Mouse (Mus musculus) hindbrain, embryonic 10.5 days (tissue): ENCODE results near the gene Plagl1. TPM values are rescaled to one million over a fixed set of nuclear protein-coding genes. Genes with fewer than 3 reads are reported as not detected.

Experiments used
- DNase-seq: peaks from one replicate; pipeline ENCODE4 v3.0.0-alpha.2; 2017; ENCODE audit warnings: low spot score
- H3K27ac ChIP-seq: fragments of 300-500 bp; sonication (generic); 2 replicates; pipeline ENCODE4 v1.5.1; 2016; ENCODE audit warnings: mild to moderate bottlenecking, moderate library complexity
- H3K27me3 ChIP-seq: fragments of 300-500 bp; sonication (generic); 2 replicates; pipeline ENCODE4 v1.6.1; 2016; ENCODE audit warnings: mild to moderate bottlenecking; ENCODE audit not compliant: poor library complexity, insufficient read depth, severe bottlenecking
- H3K36me3 ChIP-seq: fragments of 300-500 bp; sonication (generic); 2 replicates; pipeline ENCODE4 v1.6.1; 2016; ENCODE audit warnings: mild to moderate bottlenecking, moderate library complexity
- H3K4me1 ChIP-seq: fragments of 300-500 bp; sonication (generic); replicated peaks from 2 replicates; pipeline ENCODE4 v1.6.1; 2016; ENCODE audit warnings: mild to moderate bottlenecking
- H3K4me3 ChIP-seq: fragments of 300-500 bp; sonication (generic); 2 replicates; pipeline ENCODE4 v1.5.1; 2016; ENCODE audit warnings: mild to moderate bottlenecking, moderate library complexity
- H3K9me3 ChIP-seq: fragments of 300-500 bp; sonication (generic); 2 replicates; pipeline ENCODE4 v1.6.1; 2016; ENCODE audit warnings: mild to moderate bottlenecking, moderate library complexity
- WGBS: fragments of 180-500 bp; shearing (Covaris S2); methylation state at CpG from one replicate; pipeline ENCODE4 v1.1.7; 2016; 5-methylcytosine and 5-hydroxymethylcytosine counted together
- polyA plus RNA-seq: library from polyadenylated mRNA; unstranded; fragments of >200 nt; fragmentation: Nextera tagmentation; extraction: Ambion mirVana; gene quantifications from 2 replicates; pipeline ENCODE4 v1.2.1, GENCODE M21; 2016

The Plagl1 gene
- polyA plus RNA-seq, 1 experiment from 2014 or later = 59.4 TPM

DNA sequence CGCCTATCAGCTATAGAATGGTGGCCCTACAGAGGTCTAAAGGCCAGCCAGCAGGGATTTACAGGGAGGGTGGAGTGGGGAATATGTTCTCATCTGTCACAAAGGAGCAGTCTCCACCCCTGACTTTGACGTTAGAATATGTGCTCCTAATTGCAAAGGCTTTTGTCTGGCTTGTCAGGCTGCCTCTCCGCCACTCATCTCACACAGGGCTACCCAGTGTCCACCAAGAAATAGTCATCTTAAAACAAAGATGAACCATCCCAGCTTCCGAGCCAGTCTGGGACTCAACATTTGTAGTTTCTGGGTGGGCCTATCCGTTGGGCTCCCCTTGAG lies 58.4 kb downstream of the Plagl1 start:
- Histone ChIP-seq H3K27ac (peak overlapping the region; percentile 84), H3K27me3 (no peaks in the 10 kb centered on the region), H3K9me3 (no peaks in the 10 kb centered on the region), H3K4me3 (no peak overlapping the region; the same call in 1 of the 2 replicates), H3K4me1 (peaks cover 77% of the 10 kb centered on the region), H3K36me3 (peaks cover 5% of the 10 kb centered on the region; the same call in 1 of the 2 replicates)
- DNase-seq = peak; percentile 55
- WGBS = 31% methylated on average over 5 of the region's 5 CpGs

DNA sequence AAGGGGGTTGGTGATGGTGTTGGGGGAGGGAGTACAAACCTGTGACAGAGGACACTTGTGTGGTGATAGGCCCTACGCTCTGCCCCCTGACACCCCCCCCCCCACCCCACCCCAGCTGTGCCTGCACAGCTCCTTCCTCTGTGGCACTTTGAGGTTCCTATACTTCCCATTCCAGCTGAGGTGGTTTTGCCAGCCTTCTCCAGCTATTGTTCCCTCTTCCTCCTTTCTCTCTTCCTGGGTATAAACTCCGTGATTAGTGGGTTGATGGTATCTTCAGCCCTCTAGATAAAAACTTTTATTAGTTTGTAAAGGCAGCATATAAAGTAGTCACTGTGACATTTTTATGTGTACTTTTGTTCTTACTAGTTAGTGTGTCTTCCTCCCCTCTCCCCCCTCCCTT lies 59.0 kb downstream of the Plagl1 start:
- Histone ChIP-seq H3K9me3 (no peaks in the 10 kb centered on the region), H3K4me1 (peaks cover 71% of the 10 kb centered on the region), H3K36me3 (peaks cover 5% of the 10 kb centered on the region; the same call in 1 of the 2 replicates), H3K27ac (peak overlapping the region; percentile 84), H3K27me3 (no peaks in the 10 kb centered on the region), H3K4me3 (no peak overlapping the region; the same call in 1 of the 2 replicates)
- no peak for DNase-seq
- WGBS = 44% methylated on average over 2 of the region's 2 CpGs

- Histone ChIP-seq H3K36me3 (peaks cover 52% of the 10 kb centered on the region), H3K27me3 (no peaks in the 10 kb centered on the region), H3K4me3 (no peak overlapping the region), H3K27ac (no peak overlapping the region), H3K4me1 (peaks cover 16% of the 10 kb centered on the region), H3K9me3 (peaks cover 7% of the 10 kb centered on the region)
- no peak for DNase-seq
- 53% methylated on average over 3 of the region's 3 CpGs for WGBS
Measured at GRCm38 (mm10) chr10:13125811-13126210, 65.5 kb downstream of the Plagl1 start.

DNA sequence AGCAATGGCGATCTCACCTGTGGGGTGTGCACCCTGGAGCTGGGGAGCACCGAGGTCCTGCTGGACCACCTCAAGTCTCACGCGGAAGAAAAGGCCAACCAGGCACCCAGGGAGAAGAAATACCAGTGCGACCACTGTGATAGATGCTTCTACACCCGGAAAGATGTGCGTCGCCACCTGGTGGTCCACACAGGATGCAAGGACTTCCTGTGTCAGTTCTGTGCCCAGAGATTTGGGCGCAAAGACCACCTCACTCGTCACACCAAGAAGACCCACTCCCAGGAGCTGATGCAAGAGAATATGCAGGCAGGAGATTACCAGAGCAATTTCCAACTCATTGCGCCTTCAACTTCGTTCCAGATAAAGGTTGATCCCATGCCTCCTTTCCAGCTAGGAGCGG lies 67.0 kb downstream of the Plagl1 start:
- peaks cover 7% of the 10 kb centered on the region for H3K9me3 ChIP-seq
- 79% methylated on average over 13 of the region's 13 CpGs for whole genome bisulfite sequencing
- DNase-seq = no peak
- no peak overlapping the region for H3K4me3 ChIP-seq
- peaks cover 47% of the 10 kb centered on the region for H3K36me3 ChIP-seq
- peaks cover 10% of the 10 kb centered on the region for H3K4me1 ChIP-seq
- no peaks in the 10 kb centered on the region for H3K27me3 ChIP-seq
- 0 out of 2 replicates have a peak overlapping the region, but pooled peaks have one; percentile 16 for H3K27ac ChIP-seq

DNA sequence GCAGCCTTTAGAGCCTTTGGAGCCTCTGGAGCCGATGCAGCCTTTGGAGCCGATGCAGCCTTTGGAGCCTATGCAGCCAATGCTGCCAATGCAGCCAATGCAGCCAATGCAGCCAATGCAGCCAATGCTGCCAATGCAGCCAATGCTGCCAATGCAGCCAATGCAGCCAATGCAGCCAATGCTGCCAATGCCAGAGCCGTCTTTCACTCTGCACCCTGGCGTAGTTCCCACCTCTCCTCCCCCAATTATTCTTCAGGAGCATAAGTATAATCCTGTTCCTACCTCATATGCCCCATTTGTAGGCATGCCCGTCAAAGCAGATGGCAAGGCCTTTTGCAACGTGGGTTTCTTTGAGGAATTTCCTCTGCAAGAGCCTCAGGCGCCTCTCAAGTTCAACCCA lies 67.6 kb downstream of the Plagl1 start:
- DNase-seq = no peak
- Histone ChIP-seq H3K27ac (no peak overlapping the region), H3K36me3 (peaks cover 47% of the 10 kb centered on the region), H3K4me3 (no peak overlapping the region), H3K4me1 (peaks cover 10% of the 10 kb centered on the region), H3K9me3 (peaks cover 7% of the 10 kb centered on the region), H3K27me3 (no peaks in the 10 kb centered on the region)
- 92% methylated on average over 7 of the region's 7 CpGs for WGBS

- H3K9me3 ChIP-seq = no peaks in the 10 kb centered on the region; the same call in 1 of the 2 replicates
- 94% methylated on average over 4 of the region's 4 CpGs for WGBS
- H3K27me3 ChIP-seq = no peaks in the 10 kb centered on the region
- no peak for DNase-seq
- no peak overlapping the region for H3K4me3 ChIP-seq
- H3K36me3 ChIP-seq = peaks cover 7% of the 10 kb centered on the region
- no peaks in the 10 kb centered on the region for H3K4me1 ChIP-seq
- H3K27ac ChIP-seq = no peak overlapping the region
Measured at GRCm38 (mm10) chr10:13133850-13134249, 73.5 kb downstream of the Plagl1 start.

DNA sequence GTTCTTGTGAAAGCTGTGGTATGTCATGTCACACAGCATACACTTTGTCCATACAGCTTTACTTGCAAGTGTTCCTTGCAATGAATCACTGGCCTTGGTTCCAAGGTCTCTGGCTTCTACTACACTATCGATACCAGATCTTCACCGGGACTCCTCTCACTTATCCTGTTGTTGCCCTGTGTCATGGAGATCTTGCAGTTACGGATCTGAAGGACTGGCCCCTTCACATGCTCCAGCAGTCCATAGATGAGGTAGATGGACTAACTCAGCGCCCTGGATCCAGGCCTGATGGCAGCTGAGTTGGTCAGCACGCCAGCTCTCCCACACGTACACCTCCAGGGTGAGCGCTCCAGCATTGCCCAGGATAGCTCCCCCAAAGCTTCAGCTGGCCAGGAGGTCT lies 75.0 kb downstream of the Plagl1 start:
- Histone ChIP-seq H3K4me3 (no peak overlapping the region), H3K27me3 (no peaks in the 10 kb centered on the region), H3K36me3 (no peaks in the 10 kb centered on the region), H3K4me1 (no peaks in the 10 kb centered on the region), H3K9me3 (no peaks in the 10 kb centered on the region), H3K27ac (no peak overlapping the region)
- no peak for DNase-seq
- WGBS = 91% methylated on average over 7 of the region's 7 CpGs

GRCm38 (mm10) chr10:13135751-13136150 lies 75.4 kb downstream of the Plagl1 start:
- H3K36me3 ChIP-seq = no peaks in the 10 kb centered on the region
- no peak overlapping the region for H3K27ac ChIP-seq
- H3K4me3 ChIP-seq = no peak overlapping the region
- 92% methylated on average over 7 of the region's 7 CpGs for WGBS
- no peaks in the 10 kb centered on the region for H3K27me3 ChIP-seq
- no peaks in the 10 kb centered on the region for H3K9me3 ChIP-seq
- no peak for DNase-seq
- H3K4me1 ChIP-seq = no peaks in the 10 kb centered on the region

GRCm38 (mm10) chr10:13137906-13138305 lies 77.6 kb downstream of the Plagl1 start:
- H3K27ac ChIP-seq = no peak overlapping the region
- WGBS = 92% methylated on average over 6 of the region's 6 CpGs
- no peaks in the 10 kb centered on the region for H3K9me3 ChIP-seq
- no peaks in the 10 kb centered on the region for H3K27me3 ChIP-seq
- H3K36me3 ChIP-seq = no peaks in the 10 kb centered on the region
- H3K4me3 ChIP-seq = no peak overlapping the region
- DNase-seq = no peak
- H3K4me1 ChIP-seq = no peaks in the 10 kb centered on the region

- Histone ChIP-seq H3K4me1 (no peaks in the 10 kb centered on the region), H3K4me3 (no peak overlapping the region), H3K9me3 (no peaks in the 10 kb centered on the region), H3K27me3 (no peaks in the 10 kb centered on the region), H3K36me3 (no peaks in the 10 kb centered on the region), H3K27ac (no peak overlapping the region)
- 80% methylated on average over 2 of the region's 2 CpGs for WGBS
- DNase-seq = no peak
Measured at GRCm38 (mm10) chr10:13140434-13140833, 80.1 kb downstream of the Plagl1 start.

GRCm38 (mm10) chr10:13150435-13150834 lies 90.1 kb downstream of the Plagl1 start:
- WGBS = 70% methylated on average over 3 of the region's 3 CpGs
- H3K27me3 ChIP-seq = no peaks in the 10 kb centered on the region
- H3K4me3 ChIP-seq = no peak overlapping the region
- H3K27ac ChIP-seq = peak overlapping the region; percentile 6; the same call in 1 of the 2 replicates
- 0 out of 2 replicates have a peak, but pooled peaks cover 4% of the 10 kb centered on the region for H3K4me1 ChIP-seq
- no peaks in the 10 kb centered on the region for H3K9me3 ChIP-seq
- no peaks in the 10 kb centered on the region for H3K36me3 ChIP-seq
- no peak for DNase-seq

- Histone ChIP-seq H3K27me3 (no peaks in the 10 kb centered on the region), H3K4me3 (no peak overlapping the region), H3K36me3 (no peaks in the 10 kb centered on the region), H3K4me1 (0 out of 2 replicates have a peak, but pooled peaks cover 4% of the 10 kb centered on the region), H3K9me3 (no peaks in the 10 kb centered on the region), H3K27ac (no peak overlapping the region; the same call in 1 of the 2 replicates)
- DNase-seq = no peak
- 89% methylated on average over 5 of the region's 5 CpGs for WGBS
Measured at GRCm38 (mm10) chr10:13151353-13151752, 91.0 kb downstream of the Plagl1 start.

GRCm38 (mm10) chr10:13152811-13153364 lies 92.6 kb downstream of the Plagl1 start:
- DNase-seq = no peak
- Histone ChIP-seq H3K27ac (no peak overlapping the region), H3K27me3 (no peaks in the 10 kb centered on the region), H3K4me3 (no peak overlapping the region), H3K36me3 (no peaks in the 10 kb centered on the region), H3K9me3 (no peaks in the 10 kb centered on the region), H3K4me1 (0 out of 2 replicates have a peak, but pooled peaks cover 4% of the 10 kb centered on the region)
- WGBS = 87% methylated on average over 4 of the region's 4 CpGs

- Histone ChIP-seq H3K27ac (no peak overlapping the region), H3K4me1 (0 out of 2 replicates have a peak, but pooled peaks cover 3% of the 10 kb centered on the region), H3K9me3 (peaks cover 2% of the 10 kb centered on the region; the same call in 1 of the 2 replicates), H3K36me3 (no peaks in the 10 kb centered on the region), H3K4me3 (no peak overlapping the region), H3K27me3 (no peaks in the 10 kb centered on the region)
- DNase-seq = no peak
- 87% methylated on average over 5 of the region's 5 CpGs for WGBS
Measured at GRCm38 (mm10) chr10:13155377-13155776, 95.1 kb downstream of the Plagl1 start.
